Mouse (Mus musculus) cerebellum, postnatal 14 days (tissue): ENCODE measurements at regions not wholly inside any gene's neighbourhood (a gene's known extent, or its start where the extent isn't known, plus 50 kb on each side); places are given as distances from the start of the nearest gene placed in this dataset.
A peak's percentile ranks its signal among the peaks of the same experiment; 100 is the strongest.

ENCODE experiments used
- DNase-seq, 2 experiments: peaks; one replicate each; pipeline ENCODE4 v3.0.0; 2021; ENCODE audit warnings: mixed read lengths in 2 of 2

GRCm38 (mm10) chr13:71135940-71136632 is 294.5 kb upstream of the Adamts16 start:
- DNase-seq: no peak

- DNase-seq: peak; percentile 41 to 66
Measured at GRCm38 (mm10) chr13:71121484-71121883, 279.9 kb upstream of the Adamts16 start.

GRCm38 (mm10) chr13:71108175-71108574 is 266.6 kb upstream of the Adamts16 start:
- DNase-seq: no peak

GRCm38 (mm10) chr13:71105229-71105838 is 263.7 kb upstream of the Adamts16 start:
- DNase-seq: peak; percentile 91

- no peak for DNase-seq
Measured at GRCm38 (mm10) chr13:71104419-71105228, 263.0 kb upstream of the Adamts16 start.

- no peak for DNase-seq
Measured at GRCm38 (mm10) chr13:71084301-71084700, 242.7 kb upstream of the Adamts16 start.

GRCm38 (mm10) chr13:71075916-71076315 is 234.3 kb upstream of the Adamts16 start:
- peak in 1 of 2 experiments; percentile 15 for DNase-seq

- DNase-seq: no peak
Measured at GRCm38 (mm10) chr13:71074012-71074411, 232.4 kb upstream of the Adamts16 start.

- no peak for DNase-seq
Measured at GRCm38 (mm10) chr13:71068757-71069201, 227.2 kb upstream of the Adamts16 start.

- DNase-seq: no peak
Measured at GRCm38 (mm10) chr13:71068011-71068410, 226.4 kb upstream of the Adamts16 start.

- DNase-seq: no peak
Measured at GRCm38 (mm10) chr13:71065568-71065967, 224.0 kb upstream of the Adamts16 start.

GRCm38 (mm10) chr13:71064590-71065307 is 223.1 kb upstream of the Adamts16 start:
- DNase-seq: no peak

- peak; percentile 38 to 55 for DNase-seq
Measured at GRCm38 (mm10) chr13:71053361-71054264, 212.0 kb upstream of the Adamts16 start.

GRCm38 (mm10) chr13:71050646-71051045 is 209.0 kb upstream of the Adamts16 start:
- no peak for DNase-seq

GRCm38 (mm10) chr13:71036000-71036399 is 194.4 kb upstream of the Adamts16 start:
- DNase-seq: no peak

- DNase-seq: no peak
Measured at GRCm38 (mm10) chr13:71034926-71035687, 193.5 kb upstream of the Adamts16 start.

- DNase-seq: peak; percentile 71 to 79
Measured at GRCm38 (mm10) chr13:71008216-71008615, 166.6 kb upstream of the Adamts16 start.

- peak; percentile 64 to 76 for DNase-seq
Measured at GRCm38 (mm10) chr13:71006117-71006516, 164.5 kb upstream of the Adamts16 start.

GRCm38 (mm10) chr13:71003517-71003916 is 161.9 kb upstream of the Adamts16 start:
- DNase-seq: no peak

- DNase-seq: peak; percentile 84 to 93
Measured at GRCm38 (mm10) chr13:71001278-71001677, 159.7 kb upstream of the Adamts16 start.
